In the genomic region with DNA sequence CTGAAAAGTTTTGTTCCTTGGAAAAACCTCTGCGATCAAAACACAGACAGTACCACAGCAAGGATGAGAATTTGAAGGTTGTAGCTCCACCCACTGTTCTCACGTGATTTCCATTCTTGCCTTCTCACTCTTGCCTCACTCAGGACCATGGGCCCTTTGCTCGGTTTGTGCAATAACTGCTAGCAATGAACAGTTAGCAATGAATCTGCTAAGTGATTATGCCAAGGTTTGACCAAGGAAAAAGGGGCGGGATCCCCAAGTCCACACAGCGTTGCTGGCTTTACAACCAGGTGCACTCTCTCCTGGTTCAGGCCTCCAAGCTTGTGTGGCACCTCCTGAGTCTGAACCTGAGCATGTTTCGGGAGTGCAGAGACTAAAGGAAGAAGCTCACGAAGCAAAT, we compare ENCODE assay signal across 29 mouse cellular contexts.
A peak's percentile ranks its signal among the peaks of the same experiment; 100 is the strongest.
DNase-seq lines count a peak whose midpoint lies in the region; ATAC-seq and TF ChIP-seq lines count a peak whose summit lies in the region.
"Had no signal": no experiment of that assay in that cellular context is flagged by ENCODE, and none has a peak within 500 bp of the region (broad histone marks: within the 10 kb centered on the region; RNA-seq: fewer than 3 reads in every experiment).

No protein-coding gene starts in this region.

- no peak overlapping the region for H3K4me3 ChIP-seq in midbrain, embryonic 15.5 days
- no peak overlapping the region for H3K4me3 ChIP-seq in kidney, adult 2 months (ENCODE audit: insufficient read depth, low read depth, low read length)
- H3K4me3 ChIP-seq: embryonic facial prominence, embryonic 10.5 days; embryonic facial prominence, embryonic 13.5 days; erythroblast, embryonic 14.5 days; forebrain, embryonic 12.5 days; forebrain, embryonic 15.5 days; heart, embryonic 12.5 days; heart, embryonic 15.5 days; hindbrain, embryonic 10.5 days; hindbrain, embryonic 13.5 days; intestine, embryonic 15.5 days had no signal

- H3K4me1 ChIP-seq in midbrain, embryonic 15.5 days, result no peaks in the 10 kb centered on the region
- H3K4me1 ChIP-seq in kidney, adult 2 months (ENCODE audit: control insufficient read depth, insufficient read depth, low read length), result no peaks in the 10 kb centered on the region
- H3K4me1 ChIP-seq: intestine, embryonic 15.5 days had no signal

- ATAC-seq in granulocyte monocyte progenitor cell, adult 5-6 weeks (replicated peaks; ENCODE audit: poor library complexity, severe bottlenecking), result peak; percentile 87
- ATAC-seq in midbrain, embryonic 15.5 days (replicated peaks), result no peak
- ATAC-seq: CD4-positive, CD25-positive, alpha-beta regulatory T cell, adult 4 months; forebrain, embryonic 15.5 days; hindbrain, embryonic 16.5 days; intestine, embryonic 15.5 days had no signal

- H3K36me3 ChIP-seq in midbrain, embryonic 15.5 days (replicated peaks), result no peaks in the 10 kb centered on the region
- H3K36me3 ChIP-seq in kidney, adult 2 months (ENCODE audit: control insufficient read depth, insufficient read depth, low read length), result no peaks in the 10 kb centered on the region
- H3K36me3 ChIP-seq: embryonic facial prominence, embryonic 10.5 days; embryonic facial prominence, embryonic 13.5 days; forebrain, embryonic 12.5 days; forebrain, embryonic 15.5 days; heart, embryonic 12.5 days; heart, embryonic 15.5 days; hindbrain, embryonic 10.5 days; hindbrain, embryonic 13.5 days; intestine, embryonic 15.5 days had no signal

- no peak overlapping the region for H3K9ac ChIP-seq in midbrain, embryonic 15.5 days
- H3K9ac ChIP-seq: embryonic facial prominence, embryonic 13.5 days; forebrain, embryonic 12.5 days; forebrain, embryonic 15.5 days; heart, embryonic 12.5 days; heart, embryonic 15.5 days; hindbrain, embryonic 13.5 days; intestine, embryonic 15.5 days had no signal

- no peak for TF ChIP-seq CTCF in kidney, adult 2 months (conservative IDR thresholded peaks at IDR 0.05; ENCODE audit: insufficient read depth, insufficient read length, low read depth, low read length)

- no peak for TF ChIP-seq POLR2A in kidney, adult 2 months (IDR thresholded peaks at IDR 0.05; ENCODE audit: low read depth, low read length)

- peak; percentile 28 for DNase-seq in adrenal gland, postnatal 10 days
- no peak for DNase-seq in adrenal gland, postnatal 4 days (ENCODE audit: low spot score in 2 of 2)
- peak; percentile 11 for DNase-seq in R1 (ENCODE audit: low read depth, low spot score)
- DNase-seq in ZHBTc4 (ENCODE audit: low read depth, low spot score), result peak; percentile 8
- no peak for DNase-seq in kidney, adult 2 months
- DNase-seq: cerebellum, adult 11-12 months; cerebellum, adult 8-10 months; cerebellum, postnatal 10 days; cerebellum, postnatal 36 days; embryo, embryonic 11 days; gastrocnemius, postnatal 10 days; heart, adult 18-20 months; heart, postnatal 10 days; heart, postnatal 36 days; kidney, adult 11 months had no signal

- no peak overlapping the region for H3K27ac ChIP-seq in midbrain, embryonic 15.5 days
- H3K27ac ChIP-seq in kidney, adult 2 months (ENCODE audit: insufficient read depth, low read depth, low read length), result no peak overlapping the region
- H3K27ac ChIP-seq: embryonic facial prominence, embryonic 10.5 days; embryonic facial prominence, embryonic 13.5 days; forebrain, embryonic 12.5 days; forebrain, embryonic 15.5 days; heart, embryonic 15.5 days; hindbrain, embryonic 10.5 days; hindbrain, embryonic 13.5 days; intestine, embryonic 15.5 days had no signal

- H3K27me3 ChIP-seq in midbrain, embryonic 15.5 days (replicated peaks), result no peaks in the 10 kb centered on the region
- H3K27me3 ChIP-seq in kidney, adult 2 months (replicated peaks; ENCODE audit: control insufficient read depth, insufficient read depth, low read length), result no peaks in the 10 kb centered on the region
- H3K27me3 ChIP-seq: embryonic facial prominence, embryonic 13.5 days; forebrain, embryonic 12.5 days; forebrain, embryonic 15.5 days; heart, embryonic 12.5 days; heart, embryonic 15.5 days; hindbrain, embryonic 13.5 days; intestine, embryonic 15.5 days had no signal

- 92% methylated on average over 7 of the region's 7 CpGs for WGBS in midbrain, embryonic 15.5 days
- whole genome bisulfite sequencing in kidney, adult 2 months, result 74% methylated on average over 7 of the region's 7 CpGs

- H3K9me3 ChIP-seq in midbrain, embryonic 15.5 days, result no peaks in the 10 kb centered on the region
- H3K9me3 ChIP-seq: forebrain, embryonic 12.5 days; forebrain, embryonic 15.5 days; heart, embryonic 12.5 days; heart, embryonic 15.5 days; hindbrain, embryonic 13.5 days; intestine, embryonic 15.5 days had no signal

- H3K4me2 ChIP-seq in midbrain, embryonic 15.5 days, result no peak overlapping the region
- H3K4me2 ChIP-seq: embryonic facial prominence, embryonic 13.5 days; forebrain, embryonic 12.5 days; forebrain, embryonic 15.5 days; heart, embryonic 12.5 days; heart, embryonic 15.5 days; hindbrain, embryonic 13.5 days; intestine, embryonic 15.5 days had no signal

Comparison
In these comparisons a context has a peak if more than half of its experiments do, and no peak if none do; other contexts are left out.
1. DNase-seq: peak in adrenal gland, postnatal 10 days (single experiment), R1 (single experiment) and ZHBTc4 (single experiment); none in adrenal gland, postnatal 4 days (0 of 2) and kidney, adult 2 months (single experiment).